ENCODE assay signal across 34 mouse cellular contexts in genomic region chr16:28421617-28422016, GRCm38 (mm10).
"Had no signal": no experiment of that assay in that cellular context is flagged by ENCODE, and none has a peak within 500 bp of the region (broad histone marks: within the 10 kb centered on the region; RNA-seq: fewer than 3 reads in every experiment).

No protein-coding gene starts in this region.

- DNase-seq: heart, postnatal 10 days; heart, postnatal 14 days; heart, postnatal 36 days; heart, postnatal 4 days; kidney, adult 11 months; kidney, adult 18-20 months; kidney, adult 2 months; kidney, adult 8-10 months; kidney, adult 9 months; kidney, postnatal 10 days; kidney, postnatal 14 days; kidney, postnatal 25 days; kidney, postnatal 36 days; kidney, postnatal 4 days; layer of hippocampus, adult 9-11 months; layer of hippocampus, postnatal 36 days had no signal

- H3K4me1 ChIP-seq: heart, embryonic 10.5 days; heart, embryonic 12.5 days; heart, embryonic 13.5 days; heart, embryonic 15.5 days; hindbrain, embryonic 10.5 days; hindbrain, embryonic 12.5 days; hindbrain, embryonic 13.5 days; hindbrain, embryonic 15.5 days; intestine, embryonic 15.5 days; kidney, embryonic 15.5 days had no signal

- H3K27me3 ChIP-seq: heart, embryonic 12.5 days; heart, embryonic 13.5 days; heart, embryonic 15.5 days; hindbrain, embryonic 12.5 days; hindbrain, embryonic 13.5 days; hindbrain, embryonic 15.5 days; intestine, embryonic 15.5 days; kidney, embryonic 15.5 days had no signal

- H3K36me3 ChIP-seq: heart, embryonic 10.5 days; heart, embryonic 12.5 days; heart, embryonic 13.5 days; heart, embryonic 15.5 days; hindbrain, embryonic 10.5 days; hindbrain, embryonic 12.5 days; hindbrain, embryonic 13.5 days; hindbrain, embryonic 15.5 days; intestine, embryonic 15.5 days; kidney, embryonic 15.5 days had no signal

- H3K4me2 ChIP-seq: heart, embryonic 11.5 days; heart, embryonic 12.5 days; heart, embryonic 13.5 days; heart, embryonic 15.5 days; hindbrain, embryonic 12.5 days; hindbrain, embryonic 13.5 days; hindbrain, embryonic 14.5 days; hindbrain, embryonic 15.5 days; intestine, embryonic 15.5 days; kidney, embryonic 15.5 days had no signal

- H3K27ac ChIP-seq: heart, embryonic 10.5 days; heart, embryonic 13.5 days; heart, embryonic 15.5 days; hindbrain, embryonic 10.5 days; hindbrain, embryonic 12.5 days; hindbrain, embryonic 13.5 days; hindbrain, embryonic 14.5 days; hindbrain, embryonic 15.5 days; hindbrain, postnatal 0 days; intestine, embryonic 15.5 days; kidney, embryonic 15.5 days; kidney, postnatal 0 days; layer of hippocampus, adult 2 months had no signal

- H3K9me3 ChIP-seq: heart, embryonic 10.5 days; heart, embryonic 12.5 days; heart, embryonic 13.5 days; heart, embryonic 15.5 days; hindbrain, embryonic 10.5 days; hindbrain, embryonic 12.5 days; hindbrain, embryonic 13.5 days; hindbrain, embryonic 15.5 days; intestine, embryonic 15.5 days; kidney, embryonic 15.5 days had no signal

- H3K9ac ChIP-seq: heart, embryonic 12.5 days; heart, embryonic 13.5 days; heart, embryonic 15.5 days; hindbrain, embryonic 12.5 days; hindbrain, embryonic 13.5 days; hindbrain, embryonic 14.5 days; hindbrain, embryonic 15.5 days; intestine, embryonic 15.5 days; kidney, embryonic 15.5 days had no signal

- H3K4me3 ChIP-seq: heart, embryonic 10.5 days; heart, embryonic 12.5 days; heart, embryonic 13.5 days; heart, embryonic 15.5 days; hindbrain, embryonic 10.5 days; hindbrain, embryonic 12.5 days; hindbrain, embryonic 13.5 days; hindbrain, embryonic 15.5 days; intestine, embryonic 15.5 days; kidney, embryonic 15.5 days; layer of hippocampus, adult 2 months had no signal

- ATAC-seq: hindbrain, postnatal 0 days; inflammation-experienced regulatory T-cells, adult 6 months; intestine, embryonic 15.5 days; intestine, embryonic 16.5 days; intestine, postnatal 0 days had no signal
